Mouse (Mus musculus) stomach, embryonic 16.5 days (tissue): ENCODE measurements at regions not wholly inside any gene's neighbourhood (a gene's known extent, or its start where the extent isn't known, plus 50 kb on each side); places are given as distances from the start of the nearest gene placed in this dataset.
"Not testable (repeated sequence)": the region's sequence is repeated elsewhere in the genome, so short reads cannot be mapped to it uniquely, and the experiment has no call there.

ENCODE experiments used
- ATAC-seq: fragments of 200-750 bp; cut with Nextera tagmentation; 2 replicates; pipeline ENCODE4 v1.8.0; 2017; ENCODE audit warnings: moderate number of reproducible peaks, moderate TSS enrichment; ENCODE audit not compliant: insufficient read depth, low FRiP score
- H3K27ac ChIP-seq: fragments of 300-500 bp; sonication (generic); 2 replicates; pipeline ENCODE4 v1.5.1; 2014; ENCODE audit warnings: low read length
- H3K27me3 ChIP-seq: fragments of 300-500 bp; sonication (generic); 2 replicates; pipeline ENCODE4 v1.6.1; 2014; ENCODE audit warnings: low read length, control low read depth, mixed read lengths; ENCODE audit not compliant: control insufficient read depth, insufficient read depth
- H3K36me3 ChIP-seq: fragments of 300-500 bp; sonication (generic); 2 replicates; pipeline ENCODE4 v1.6.1; 2014; ENCODE audit warnings: low read length; ENCODE audit not compliant: control insufficient read depth, insufficient read depth
- H3K4me1 ChIP-seq: fragments of 300-500 bp; sonication (generic); 2 replicates; pipeline ENCODE4 v1.6.1; 2014; ENCODE audit warnings: low read length, control low read depth, mixed read lengths; ENCODE audit not compliant: control insufficient read depth, insufficient read depth
- H3K4me2 ChIP-seq: fragments of 300-500 bp; sonication (generic); 2 replicates; pipeline ENCODE4 v1.6.1; 2014; ENCODE audit warnings: low read depth, low read length, mixed read lengths
- H3K4me3 ChIP-seq: fragments of 300-500 bp; sonication (generic); replicated peaks from 2 replicates; pipeline ENCODE4 v1.5.1; 2014; ENCODE audit warnings: mild to moderate bottlenecking, low read length
- H3K9ac ChIP-seq: fragments of 300-500 bp; sonication (generic); 2 replicates; pipeline ENCODE4 v1.6.1; 2014; ENCODE audit warnings: low read length
- H3K9me3 ChIP-seq: fragments of 300-500 bp; sonication (generic); replicated peaks from 2 replicates; pipeline ENCODE4 v1.6.1; 2016; ENCODE audit warnings: low read length, control low read depth; ENCODE audit not compliant: control insufficient read depth
- WGBS: fragments of 180-500 bp; shearing (Covaris S2); extraction: QIAGEN DNeasy Blood & Tissue Kit; methylation state at CpG from one replicate; pipeline ENCODE4 v1.1.7; 2014; 5-methylcytosine and 5-hydroxymethylcytosine counted together

DNA sequence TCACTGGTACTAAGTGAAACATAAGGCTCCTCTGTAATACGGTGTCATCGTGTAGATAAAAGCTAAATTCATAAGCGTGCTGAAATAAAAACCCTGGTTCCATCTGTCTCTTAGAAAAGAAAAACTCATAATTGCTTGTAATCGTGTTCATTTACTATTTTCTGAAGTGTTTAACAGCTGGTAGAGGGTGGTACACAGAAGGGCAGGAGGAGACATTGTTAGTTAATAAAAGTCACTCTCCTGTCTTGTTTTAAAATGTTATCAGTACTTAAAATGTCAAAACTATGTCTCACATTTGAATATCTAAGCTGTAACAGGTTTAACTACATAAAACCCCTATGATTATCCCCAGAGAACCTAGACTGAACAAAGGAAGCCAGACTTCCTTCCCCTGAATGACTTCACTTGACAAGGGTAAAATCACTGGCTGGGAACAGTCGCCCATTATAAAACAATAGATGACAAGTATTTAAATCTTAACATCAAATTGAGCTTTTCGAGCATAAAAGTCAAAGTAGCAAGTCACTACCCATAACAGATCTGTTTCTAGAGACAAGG is 1530.6 kb upstream of the Dsel start:
- no peaks in the 10 kb centered on the region for H3K27me3 ChIP-seq
- no peak for ATAC-seq
- H3K27ac ChIP-seq: no peak overlapping the region
- 81% methylated on average over 6 of the region's 6 CpGs for WGBS
- no peaks in the 10 kb centered on the region for H3K9me3 ChIP-seq
- no peak overlapping the region for H3K4me2 ChIP-seq
- no peak overlapping the region for H3K9ac ChIP-seq
- H3K4me1 ChIP-seq: no peaks in the 10 kb centered on the region
- H3K36me3 ChIP-seq: no peaks in the 10 kb centered on the region
- no peak overlapping the region for H3K4me3 ChIP-seq

GRCm38 (mm10) chr1:113394326-113394725 is 1529.6 kb upstream of the Dsel start:
- H3K27me3 ChIP-seq, H3K4me2 ChIP-seq, H3K36me3 ChIP-seq, H3K9me3 ChIP-seq, H3K27ac ChIP-seq, H3K9ac ChIP-seq, H3K4me1 ChIP-seq, ATAC-seq, H3K4me3 ChIP-seq: not testable (repeated sequence)
- 88% methylated on average over 3 of the region's 3 CpGs for WGBS

DNA sequence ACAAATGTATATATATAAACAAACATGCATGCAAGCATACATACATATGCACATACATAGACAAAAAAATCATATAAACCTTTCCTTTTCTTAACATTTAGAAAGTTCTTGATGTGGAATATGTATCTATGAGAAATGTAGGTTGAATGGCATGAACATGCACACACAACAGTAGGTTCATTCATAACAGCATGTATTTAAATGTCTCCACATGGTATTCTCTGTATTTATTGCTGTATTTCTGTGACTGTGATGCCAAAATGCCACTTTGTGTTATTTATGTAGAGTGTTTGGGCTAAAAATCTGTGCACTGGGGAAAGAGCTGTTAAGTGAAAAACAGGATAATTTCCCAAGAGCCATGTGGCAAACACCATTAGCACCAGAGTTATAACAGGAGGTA is 1528.2 kb upstream of the Dsel start:
- H3K9me3 ChIP-seq: no peaks in the 10 kb centered on the region
- H3K27me3 ChIP-seq: no peaks in the 10 kb centered on the region
- no peaks in the 10 kb centered on the region for H3K36me3 ChIP-seq
- no peak overlapping the region for H3K4me3 ChIP-seq
- no peaks in the 10 kb centered on the region for H3K4me1 ChIP-seq
- ATAC-seq: no peak
- H3K27ac ChIP-seq: no peak overlapping the region
- H3K9ac ChIP-seq: no peak overlapping the region
- H3K4me2 ChIP-seq: no peak overlapping the region

GRCm38 (mm10) chr1:113389920-113390319 is 1525.2 kb upstream of the Dsel start:
- 88% methylated on average over 2 of the region's 2 CpGs for WGBS
- H3K9ac ChIP-seq: no peak overlapping the region
- H3K4me1 ChIP-seq: no peaks in the 10 kb centered on the region
- no peak overlapping the region for H3K4me2 ChIP-seq
- H3K36me3 ChIP-seq: no peaks in the 10 kb centered on the region
- no peak overlapping the region for H3K4me3 ChIP-seq
- H3K27me3 ChIP-seq: no peaks in the 10 kb centered on the region
- no peaks in the 10 kb centered on the region for H3K9me3 ChIP-seq
- no peak for ATAC-seq
- no peak overlapping the region for H3K27ac ChIP-seq

- 80% methylated on average over 6 of the region's 6 CpGs for WGBS
- Histone ChIP-seq H3K36me3 (no peaks in the 10 kb centered on the region), H3K27me3 (no peaks in the 10 kb centered on the region), H3K4me1 (no peaks in the 10 kb centered on the region), H3K9me3 (no peaks in the 10 kb centered on the region), H3K4me2 (no peak overlapping the region), H3K4me3 (no peak overlapping the region), H3K27ac (no peak overlapping the region), H3K9ac (no peak overlapping the region)
- ATAC-seq: no peak
Observed at GRCm38 (mm10) chr1:113384888-113385430, 1520.2 kb upstream of the Dsel start.

- no peak overlapping the region for H3K4me2 ChIP-seq
- H3K27me3 ChIP-seq: no peaks in the 10 kb centered on the region
- no peak for ATAC-seq
- no peak overlapping the region for H3K27ac ChIP-seq
- H3K4me3 ChIP-seq: no peak overlapping the region
- no peaks in the 10 kb centered on the region for H3K9me3 ChIP-seq
- 91% methylated on average over 2 of the region's 2 CpGs for WGBS
- H3K9ac ChIP-seq: no peak overlapping the region
- no peaks in the 10 kb centered on the region for H3K4me1 ChIP-seq
- no peaks in the 10 kb centered on the region for H3K36me3 ChIP-seq
Observed at GRCm38 (mm10) chr1:113383717-113384116, 1519.0 kb upstream of the Dsel start.

- Histone ChIP-seq H3K36me3 (no peaks in the 10 kb centered on the region), H3K9ac (no peak overlapping the region), H3K4me1 (no peaks in the 10 kb centered on the region), H3K4me2 (no peak overlapping the region), H3K9me3 (no peaks in the 10 kb centered on the region), H3K27ac (no peak overlapping the region), H3K27me3 (no peaks in the 10 kb centered on the region), H3K4me3 (no peak overlapping the region)
- ATAC-seq: no peak
- 49% methylated on average over 1 of the region's 1 CpGs for WGBS
Observed at GRCm38 (mm10) chr1:113372679-113373078, 1508.0 kb upstream of the Dsel start.

- Histone ChIP-seq H3K9me3 (no peaks in the 10 kb centered on the region), H3K27ac (no peak overlapping the region), H3K9ac (no peak overlapping the region), H3K4me3 (no peak overlapping the region), H3K4me2 (no peak overlapping the region), H3K4me1 (no peaks in the 10 kb centered on the region), H3K36me3 (no peaks in the 10 kb centered on the region), H3K27me3 (no peaks in the 10 kb centered on the region)
- WGBS: 72% methylated on average over 4 of the region's 4 CpGs
- no peak for ATAC-seq
Observed at GRCm38 (mm10) chr1:113358242-113358641, 1493.5 kb upstream of the Dsel start.

GRCm38 (mm10) chr1:113308037-113308436 is 1443.3 kb upstream of the Dsel start:
- H3K4me2 ChIP-seq: no peak overlapping the region
- no peaks in the 10 kb centered on the region for H3K4me1 ChIP-seq
- H3K4me3 ChIP-seq: no peak overlapping the region
- no peaks in the 10 kb centered on the region for H3K36me3 ChIP-seq
- H3K27me3 ChIP-seq: no peaks in the 10 kb centered on the region
- ATAC-seq: no peak
- WGBS: 85% methylated on average over 2 of the region's 2 CpGs
- H3K27ac ChIP-seq: no peak overlapping the region
- H3K9ac ChIP-seq: no peak overlapping the region
- no peaks in the 10 kb centered on the region for H3K9me3 ChIP-seq

GRCm38 (mm10) chr1:113297807-113298206 is 1433.1 kb upstream of the Dsel start:
- Histone ChIP-seq H3K4me2 (no peak overlapping the region), H3K27ac (no peak overlapping the region), H3K4me1 (no peaks in the 10 kb centered on the region), H3K9ac (no peak overlapping the region), H3K27me3 (no peaks in the 10 kb centered on the region), H3K9me3 (no peaks in the 10 kb centered on the region), H3K4me3 (no peak overlapping the region), H3K36me3 (no peaks in the 10 kb centered on the region)
- 55% methylated on average over 3 of the region's 3 CpGs for WGBS
- ATAC-seq: no peak
